Mouse (Mus musculus): ENCODE data around the gene Cox6b2. TPM values are rescaled to one million over a fixed set of nuclear protein-coding genes. Genes with fewer than 3 reads are reported as not detected.

The Cox6b2 gene
- polyA plus RNA-seq, 1 experiment from 2014 or later = 21.6 TPM

DNA sequence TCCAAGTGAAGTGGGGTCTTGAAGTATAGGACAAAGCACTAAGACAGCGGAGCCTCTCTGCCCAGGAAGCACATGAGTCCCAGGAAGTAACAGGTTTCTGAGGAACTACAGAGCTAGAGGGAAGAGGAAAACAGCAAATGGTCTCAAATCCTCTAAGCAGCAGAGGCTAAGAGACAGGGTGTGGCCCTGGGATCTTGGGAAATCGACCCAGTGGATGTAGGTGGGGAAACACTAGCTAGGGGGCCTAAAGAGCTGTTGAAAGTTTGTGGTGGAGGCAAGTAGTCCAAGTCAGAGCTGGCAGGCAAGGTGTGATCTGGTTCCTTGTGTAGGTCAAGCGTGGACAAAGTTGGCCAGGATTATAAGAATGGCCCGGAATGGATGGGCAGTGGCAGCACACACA lies 4.6 kb downstream of the Cox6b2 start:
- Histone ChIP-seq H3K27ac (no peak overlapping the region), H3K4me1 (peaks cover 18% of the 10 kb centered on the region), H3K36me3 (replicated peaks) (no peaks in the 10 kb centered on the region; the same call in 1 of the 2 replicates), H3K9ac (no peak overlapping the region), H3K27me3 (replicated peaks) (no peaks in the 10 kb centered on the region), H3K9me3 (no peaks in the 10 kb centered on the region), H3K4me3 (no peak overlapping the region), H3K4me2 (no peak overlapping the region)
- ATAC-seq (replicated peaks) = no peak
- WGBS = 87% methylated on average over 4 of the region's 4 CpGs

- H3K27ac ChIP-seq = no peak overlapping the region
- no peak overlapping the region for H3K9ac ChIP-seq
- no peak overlapping the region for H3K4me2 ChIP-seq
- no peak for ATAC-seq (replicated peaks)
- H3K36me3 ChIP-seq (replicated peaks) = no peaks in the 10 kb centered on the region; the same call in 1 of the 2 replicates
- no peaks in the 10 kb centered on the region for H3K27me3 ChIP-seq (replicated peaks)
- peaks cover 17% of the 10 kb centered on the region for H3K4me1 ChIP-seq
- 76% methylated on average over 9 of the region's 9 CpGs for WGBS
- no peak overlapping the region for H3K4me3 ChIP-seq
- no peaks in the 10 kb centered on the region for H3K9me3 ChIP-seq
Measured at GRCm38 (mm10) chr7:4747156-4747899, 5.6 kb downstream of the Cox6b2 start.

- Histone ChIP-seq H3K36me3 (replicated peaks) (no peaks in the 10 kb centered on the region; the same call in 1 of the 2 replicates), H3K4me2 (no peak overlapping the region), H3K27me3 (replicated peaks) (no peaks in the 10 kb centered on the region), H3K9me3 (no peaks in the 10 kb centered on the region), H3K27ac (no peak overlapping the region), H3K4me1 (peaks cover 19% of the 10 kb centered on the region), H3K9ac (no peak overlapping the region), H3K4me3 (no peak overlapping the region)
- WGBS = 81% methylated on average over 22 of the region's 22 CpGs
- no peak; the same call in 1 of the 2 replicates for ATAC-seq (replicated peaks)
Measured at GRCm38 (mm10) chr7:4746326-4746980, 6.4 kb downstream of the Cox6b2 start.

- no peaks in the 10 kb centered on the region for H3K9me3 ChIP-seq
- H3K27ac ChIP-seq = no peak overlapping the region
- no peak overlapping the region for H3K4me2 ChIP-seq
- H3K4me1 ChIP-seq = peaks cover 26% of the 10 kb centered on the region
- 96% methylated on average over 6 of the region's 6 CpGs for WGBS
- H3K9ac ChIP-seq = no peak overlapping the region
- no peak for ATAC-seq (replicated peaks)
- no peak overlapping the region for H3K4me3 ChIP-seq
- no peaks in the 10 kb centered on the region for H3K27me3 ChIP-seq (replicated peaks)
- no peaks in the 10 kb centered on the region; the same call in 1 of the 2 replicates for H3K36me3 ChIP-seq (replicated peaks)
Measured at GRCm38 (mm10) chr7:4744886-4745285, 8.0 kb downstream of the Cox6b2 start.

GRCm38 (mm10) chr7:4743354-4743753 lies 9.5 kb downstream of the Cox6b2 start:
- Histone ChIP-seq H3K4me1 (peaks cover 36% of the 10 kb centered on the region), H3K4me3 (no peak overlapping the region), H3K9me3 (no peaks in the 10 kb centered on the region), H3K27me3 (replicated peaks) (no peaks in the 10 kb centered on the region), H3K36me3 (replicated peaks) (no peaks in the 10 kb centered on the region; the same call in 1 of the 2 replicates), H3K27ac (no peak overlapping the region), H3K9ac (no peak overlapping the region), H3K4me2 (no peak overlapping the region)
- WGBS = 74% methylated on average over 2 of the region's 2 CpGs
- no peak for ATAC-seq (replicated peaks)

GRCm38 (mm10) chr7:4742482-4742819 lies 10.4 kb downstream of the Cox6b2 start:
- no peak for ATAC-seq (replicated peaks)
- no peak overlapping the region for H3K27ac ChIP-seq
- no peak overlapping the region for H3K4me3 ChIP-seq
- peak overlapping the region; percentile 84; the same call in 1 of the 2 replicates for H3K4me2 ChIP-seq
- no peaks in the 10 kb centered on the region for H3K27me3 ChIP-seq (replicated peaks)
- H3K9me3 ChIP-seq = no peaks in the 10 kb centered on the region
- H3K9ac ChIP-seq = 0 out of 2 replicates have a peak overlapping the region, but pooled peaks have one; percentile 10
- H3K36me3 ChIP-seq (replicated peaks) = no peaks in the 10 kb centered on the region; the same call in 1 of the 2 replicates
- peaks cover 37% of the 10 kb centered on the region for H3K4me1 ChIP-seq
- 82% methylated on average over 6 of the region's 6 CpGs for WGBS

DNA sequence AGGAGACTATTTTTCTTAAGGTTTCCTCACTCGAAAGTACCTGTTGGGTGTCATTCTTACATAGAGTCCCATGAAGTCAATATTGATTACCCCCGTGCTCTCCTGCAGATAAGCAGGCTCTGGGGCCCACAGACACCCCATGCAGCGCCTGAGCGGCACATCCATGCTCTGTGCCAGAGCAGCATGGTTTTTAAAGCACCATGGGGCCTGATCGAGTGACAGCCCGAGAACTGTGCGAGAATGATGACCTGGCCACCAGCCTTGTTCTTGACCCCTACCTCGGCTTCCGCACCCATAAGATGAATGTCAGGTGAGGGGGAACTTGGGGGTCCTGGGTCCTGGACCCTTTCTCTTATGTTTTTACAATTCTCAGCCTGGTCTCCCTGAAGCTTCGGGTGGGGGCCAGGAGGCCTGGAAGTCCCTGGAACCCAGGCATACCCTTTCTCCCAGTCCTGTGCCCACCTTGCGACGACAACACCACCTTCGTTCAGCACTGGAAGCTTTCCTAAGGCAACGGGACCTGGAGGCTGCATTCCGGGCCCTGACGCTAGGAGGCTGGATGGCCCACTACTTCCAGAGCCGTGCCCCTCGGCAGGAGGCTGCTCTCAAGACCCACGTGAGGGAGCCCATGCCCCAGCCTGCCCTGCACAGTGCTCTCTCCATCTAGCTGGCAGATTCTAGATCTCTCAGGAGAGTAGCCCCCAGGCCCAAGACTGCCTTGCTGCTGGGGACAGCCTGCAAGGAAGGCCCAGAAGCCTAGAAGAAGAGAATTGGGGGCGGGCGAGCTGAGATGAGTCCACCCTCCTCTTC lies 11.0 kb downstream of the Cox6b2 start:
- no peaks in the 10 kb centered on the region for H3K27me3 ChIP-seq (replicated peaks)
- WGBS = 76% methylated on average over 21 of the region's 21 CpGs
- H3K9me3 ChIP-seq = no peaks in the 10 kb centered on the region
- H3K9ac ChIP-seq = peak overlapping the region; percentile 78
- H3K27ac ChIP-seq = peak overlapping the region; percentile 94
- no peaks in the 10 kb centered on the region; the same call in 1 of the 2 replicates for H3K36me3 ChIP-seq (replicated peaks)
- peak overlapping the region; percentile 84 for H3K4me2 ChIP-seq
- ATAC-seq (replicated peaks) = no peak
- peaks cover 37% of the 10 kb centered on the region for H3K4me1 ChIP-seq
- peak overlapping the region; percentile 69 for H3K4me3 ChIP-seq

DNA sequence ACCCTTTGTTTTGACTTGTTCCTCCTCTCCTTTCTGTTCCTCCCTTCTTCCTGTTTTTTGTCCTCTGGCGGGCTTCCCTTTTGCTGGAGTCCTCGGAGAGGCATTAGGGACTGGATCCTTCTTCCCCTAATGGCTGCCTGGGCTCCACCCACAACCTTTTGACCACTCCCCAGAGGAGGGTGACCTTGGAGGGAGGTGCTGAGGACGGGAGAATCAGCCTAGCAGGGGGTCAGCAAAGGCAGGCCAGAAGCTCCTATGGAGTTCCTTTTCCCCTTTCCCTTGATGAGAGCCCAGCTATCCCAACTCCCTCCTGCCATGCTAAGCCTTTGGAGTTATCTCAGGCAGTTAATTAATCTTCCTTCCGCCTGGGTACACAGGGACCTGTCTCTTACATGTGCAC lies 11.7 kb downstream of the Cox6b2 start:
- peak overlapping the region; percentile 94 for H3K27ac ChIP-seq
- no peaks in the 10 kb centered on the region for H3K36me3 ChIP-seq (replicated peaks)
- H3K4me3 ChIP-seq = peak overlapping the region; percentile 69
- peak overlapping the region; percentile 84 for H3K4me2 ChIP-seq
- no peak for ATAC-seq (replicated peaks)
- WGBS = 5% methylated on average over 4 of the region's 4 CpGs
- peak overlapping the region; percentile 78 for H3K9ac ChIP-seq
- H3K27me3 ChIP-seq (replicated peaks) = no peaks in the 10 kb centered on the region
- H3K9me3 ChIP-seq = no peaks in the 10 kb centered on the region
- peaks cover 37% of the 10 kb centered on the region for H3K4me1 ChIP-seq

DNA sequence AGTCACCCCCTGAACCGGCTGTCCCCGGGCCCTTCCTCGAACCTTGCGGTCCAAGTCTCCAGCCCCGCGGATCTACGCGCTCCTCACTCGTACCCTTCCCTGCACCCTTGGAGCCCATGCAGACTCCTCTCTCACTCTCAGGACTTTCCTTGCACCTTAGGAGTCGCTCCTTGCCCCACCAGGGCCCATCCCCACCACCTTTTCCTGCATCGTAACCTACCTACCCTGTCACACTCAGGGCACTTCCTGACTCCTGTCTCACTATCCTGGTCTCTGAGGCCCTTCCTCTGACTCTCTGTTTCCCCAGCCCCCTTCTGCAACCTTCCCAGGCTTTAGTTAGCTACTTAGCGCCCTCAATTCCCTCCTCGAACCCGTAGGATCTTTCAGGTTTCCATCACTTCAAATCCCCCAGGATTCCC lies 12.6 kb downstream of the Cox6b2 start:
- Histone ChIP-seq H3K27me3 (replicated peaks) (no peaks in the 10 kb centered on the region), H3K4me1 (peaks cover 37% of the 10 kb centered on the region), H3K36me3 (replicated peaks) (no peaks in the 10 kb centered on the region), H3K9ac (peak overlapping the region; percentile 78), H3K4me3 (peak overlapping the region; percentile 69), H3K4me2 (peak overlapping the region; percentile 84), H3K27ac (peak overlapping the region; percentile 94), H3K9me3 (no peaks in the 10 kb centered on the region)
- WGBS = 1% methylated on average over 14 of the region's 14 CpGs
- peak; percentile 54 for ATAC-seq (replicated peaks)

DNA sequence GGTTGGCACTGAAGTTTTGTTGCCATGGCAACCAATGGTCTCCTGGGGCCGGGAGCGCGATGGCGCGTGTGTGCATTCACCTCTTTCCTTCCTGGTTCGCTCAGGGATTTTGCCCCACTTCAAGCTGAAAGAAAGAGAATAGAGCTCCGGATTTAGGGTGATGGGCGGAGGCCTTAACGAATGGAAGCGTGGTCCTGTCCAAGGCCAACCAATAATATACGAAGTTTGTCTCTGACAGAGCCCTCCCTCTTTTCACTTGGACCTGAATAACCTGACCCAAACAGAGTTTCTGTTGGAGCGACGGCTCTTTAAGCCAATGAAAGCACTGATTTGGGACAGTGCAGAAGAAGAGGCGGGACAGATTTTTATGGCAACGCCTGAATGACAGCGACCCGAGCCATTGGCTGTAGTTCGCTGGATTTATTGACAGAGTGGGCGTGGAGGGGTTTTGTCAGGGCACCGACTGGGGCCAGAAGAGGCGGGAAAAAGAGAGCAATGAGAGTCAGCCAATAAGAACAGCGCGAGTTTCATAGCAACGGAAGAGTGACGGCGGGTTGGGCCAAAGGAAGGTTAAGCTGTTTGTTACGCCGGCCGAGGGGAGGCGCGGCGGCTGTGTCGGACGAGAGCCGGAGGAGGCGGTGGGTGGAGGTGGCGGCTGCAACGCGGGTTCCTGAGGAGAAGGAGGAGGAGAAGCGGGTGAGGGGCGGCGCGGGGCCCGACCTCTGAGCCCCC lies 13.2 kb downstream of the Cox6b2 start, which contains the start of gene Kmt5c:
TSS of gene Kmt5c (plus strand) at position 572 of the 732 bp plus-strand sequence.
- Histone ChIP-seq H3K9ac (peak within 1 kb of the TSS; percentile 78), H3K9me3 (no peaks in the 10 kb centered on the region), H3K4me1 (peaks cover 37% of the 10 kb centered on the region), H3K4me2 (peak within 1 kb of the TSS; percentile 84), H3K27me3 (replicated peaks) (no peaks in the 10 kb centered on the region), H3K4me3 (peak within 1 kb of the TSS; percentile 69), H3K36me3 (replicated peaks) (no peaks in the 10 kb centered on the region), H3K27ac (peak within 1 kb of the TSS; percentile 94)
- peak; percentile 98 for ATAC-seq (replicated peaks)
- under 1% methylated on average over 40 of the region's 44 CpGs for WGBS

- Histone ChIP-seq H3K4me2 (peak overlapping the region; percentile 53), H3K9me3 (no peaks in the 10 kb centered on the region), H3K27me3 (replicated peaks) (no peaks in the 10 kb centered on the region), H3K4me1 (peaks cover 37% of the 10 kb centered on the region), H3K36me3 (replicated peaks) (no peaks in the 10 kb centered on the region), H3K4me3 (peak overlapping the region; percentile 69), H3K27ac (peak overlapping the region; percentile 81), H3K9ac (peak overlapping the region; percentile 12; the same call in 1 of the 2 replicates)
- 40% methylated on average over 10 of the region's 10 CpGs for WGBS
- ATAC-seq (replicated peaks) = no peak
Measured at GRCm38 (mm10) chr7:4739041-4739543, 13.8 kb downstream of the Cox6b2 start.

Measured in midbrain, embryonic 15.5 days (tissue).